Mouse (Mus musculus): ENCODE measurements around the gene Gpr156.

- TF ChIP-seq CTCF (IDR thresholded peaks at IDR 0.05; ENCODE audit: low read depth) = no peak
- TF ChIP-seq EP300 (optimal IDR thresholded peaks at IDR 0.05) = no peak
Observed at GRCm38 (mm10) chr16:37948365-37948764, 32.1 kb downstream of the Gpr156 start.
